Mouse (Mus musculus) kidney, adult 2 months (tissue): ENCODE results near the gene Gm10447.

ENCODE experiments used
- CTCF ChIP-seq: fragments of 200-500 bp; conservative IDR thresholded peaks from 2 replicates; pipeline ENCODE4 v1.5.1; 2011; ENCODE audit warnings: low read depth, mild to moderate bottlenecking, control low read depth, low read length, moderate library complexity, mixed read lengths; ENCODE audit not compliant: insufficient read depth, insufficient read length
- POLR2A ChIP-seq: fragments of 200-500 bp; IDR thresholded peaks from one replicate; pipeline ENCODE4 v1.6.1; 2011; ENCODE audit warnings: low read depth, low read length, control low read depth

DNA sequence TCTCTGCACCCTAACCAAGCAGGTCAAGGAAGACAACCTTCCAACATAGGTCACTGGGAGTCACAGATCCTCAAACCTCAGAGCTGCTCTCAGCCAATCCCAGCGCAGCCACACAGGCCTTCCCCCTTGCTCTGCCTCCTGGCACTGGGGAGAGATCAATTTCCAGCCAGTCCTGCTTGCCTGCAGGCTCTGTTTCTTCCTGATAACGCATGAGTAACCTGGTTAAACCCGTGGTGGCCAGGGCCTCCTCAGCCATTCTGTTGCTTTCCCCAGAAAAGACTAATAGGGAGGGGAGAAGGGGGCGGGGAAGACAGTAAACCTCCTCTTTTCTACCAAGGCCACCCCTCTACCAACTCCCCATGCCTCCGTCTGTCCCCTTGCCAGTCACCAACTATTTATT lies 4.8 kb upstream of the Gm10447 start:
- TF ChIP-seq POLR2A (no peak), CTCF (no peak)
